Comparison of ENCODE assay signal across 16 mouse cellular contexts in genomic region chr2:119263813-119264212, GRCm38 (mm10). TPM values are rescaled to one million over a fixed set of nuclear protein-coding genes. Genes with fewer than 3 reads are reported as not detected.
"Had no signal": no experiment of that assay in that cellular context is flagged by ENCODE, and none has a peak within 500 bp of the region (broad histone marks: within the 10 kb centered on the region; RNA-seq: fewer than 3 reads in every experiment).

No protein-coding gene starts in this region.

- DNase-seq: kidney, adult 11 months; kidney, postnatal 10 days; kidney, postnatal 4 days; left cerebral cortex, postnatal 4 days; lung, postnatal 10 days; right cerebral cortex, adult 18-20 months; right cerebral cortex, postnatal 25 days had no signal

- H3K4me3 ChIP-seq: layer of hippocampus, adult 2 months; limb, embryonic 13.5 days; midbrain, embryonic 13.5 days; neural tube, embryonic 15.5 days had no signal

- H3K4me2 ChIP-seq: liver, embryonic 11.5 days; liver, embryonic 15.5 days; midbrain, embryonic 13.5 days; neural tube, embryonic 15.5 days had no signal

- H3K36me3 ChIP-seq: limb, embryonic 13.5 days; liver, embryonic 15.5 days; midbrain, embryonic 13.5 days; neural tube, embryonic 15.5 days had no signal

- H3K27me3 ChIP-seq: neural tube, embryonic 15.5 days had no signal

- H3K27ac ChIP-seq: layer of hippocampus, adult 2 months; limb, embryonic 13.5 days; liver, embryonic 15.5 days; midbrain, embryonic 13.5 days; neural tube, embryonic 15.5 days had no signal

RNA-seq across cellular contexts. Expression of gene Rhov, which starts 7.3 kb away (rescaled TPM):
- polyA plus RNA-seq: liver, embryonic 11.5 days had no signal

RNA-seq across cellular contexts. Expression of gene Ppp1r14d, which starts 34.1 kb away (rescaled TPM):
- total RNA-seq: layer of hippocampus, adult 2 months; layer of hippocampus, postnatal 10 days; left cerebral cortex, postnatal 4 days; midbrain, postnatal 0 days had no signal
- polyA plus RNA-seq: limb, embryonic 13.5 days; liver, embryonic 11.5 days; liver, embryonic 15.5 days; midbrain, embryonic 13.5 days; midbrain, postnatal 0 days; neural tube, embryonic 11.5 days; neural tube, embryonic 15.5 days had no signal
